ENCODE assay signal across 12 mouse cellular contexts in the genomic region with DNA sequence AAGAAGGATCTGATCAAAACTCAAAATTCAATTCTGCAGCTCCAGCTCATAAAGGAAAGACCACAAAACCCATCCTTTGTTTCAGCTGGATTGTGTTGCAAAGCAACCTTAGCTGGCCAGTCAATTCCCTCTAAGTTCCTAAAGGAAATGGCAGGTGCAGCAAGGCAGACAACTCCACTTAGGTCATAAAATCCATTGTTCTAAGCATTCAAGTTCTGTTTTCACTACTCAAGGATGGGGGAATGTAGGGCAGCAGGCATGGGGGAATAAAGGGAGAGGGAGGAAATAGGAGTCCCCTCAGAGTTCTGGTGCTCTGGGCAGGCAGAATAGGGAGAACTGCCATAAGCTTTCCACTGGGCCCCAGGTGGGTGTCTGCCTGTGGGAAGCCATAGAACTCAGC.
"Had no signal": no experiment of that assay in that cellular context is flagged by ENCODE, and none has a peak within 500 bp of the region (broad histone marks: within the 10 kb centered on the region; RNA-seq: fewer than 3 reads in every experiment).

No protein-coding gene starts in this region.

- DNase-seq: left cerebral cortex, postnatal 4 days; liver; liver, embryonic 13.5 days; liver, postnatal 0 days; lung, adult 18-20 months; lung, adult 2 months; lung, embryonic 14.5 days; lung, postnatal 10 days; lung, postnatal 14 days; lung, postnatal 36 days; lung, postnatal 4 days; midbrain, embryonic 14.5 days had no signal
